Mouse (Mus musculus) cortical plate, adult 2 months (tissue): ENCODE measurements around the gene Rassf8. TPM values are rescaled to one million over a fixed set of nuclear protein-coding genes. Genes with fewer than 3 reads are reported as not detected.

Source experiments
- H3K27ac ChIP-seq: fragments of 200-500 bp; 2 replicates; pipeline ENCODE4 v1.5.1; 2012; ENCODE audit warnings: low read length, control low read depth, inconsistent platforms; ENCODE audit not compliant: insufficient read depth
- H3K4me1 ChIP-seq: fragments of 200-500 bp; 2 replicates; pipeline ENCODE4 v1.6.1; 2011; ENCODE audit warnings: low read length; ENCODE audit not compliant: control insufficient read depth, insufficient read depth
- H3K4me3 ChIP-seq: fragments of 200-500 bp; 2 replicates; pipeline ENCODE4 v1.5.1; 2011; ENCODE audit warnings: mild to moderate bottlenecking, low read length, control low read depth; ENCODE audit not compliant: insufficient read depth
- CTCF ChIP-seq: fragments of 200-500 bp; IDR thresholded peaks from 2 replicates; pipeline ENCODE4 v1.5.1; 2011; ENCODE audit warnings: mild to moderate bottlenecking, control low read depth, low read length; ENCODE audit not compliant: insufficient read depth; ENCODE audit errors: extremely low read depth
- POLR2A ChIP-seq: fragments of 200-500 bp; IDR thresholded peaks from 2 replicates; pipeline ENCODE4 v1.6.1; 2011; ENCODE audit warnings: mild to moderate bottlenecking, low read length, control low read depth; ENCODE audit not compliant: insufficient read depth; ENCODE audit errors: extremely low read depth
- polyA plus RNA-seq: library from polyadenylated mRNA; depleted of rRNA; stranded (reverse); fragments of >200 nt; gene quantifications from 2 replicates; pipeline ENCODE4 v1.2.3, GENCODE M21; 2012; rRNA removed

The Rassf8 gene
- 14.1 and 14.7 TPM in 2 replicates for polyA plus RNA-seq

- Histone ChIP-seq H3K4me3 (peak within 1 kb of the TSS; percentile 81), H3K27ac (peak within 1 kb of the TSS; percentile 92), H3K4me1 (no peaks in the 10 kb centered on the region)
- no peak for TF ChIP-seq CTCF
- no peak for TF ChIP-seq POLR2A
Measured at GRCm38 (mm10) chr6:145746132-145746849, at the start of gene Rassf8. Rassf8 (plus strand) TSS chr6:145746748.

- H3K27ac ChIP-seq = no peak overlapping the region
- H3K4me3 ChIP-seq = no peak overlapping the region
- no peaks in the 10 kb centered on the region for H3K4me1 ChIP-seq
- no peak for TF ChIP-seq POLR2A
- TF ChIP-seq CTCF = no peak
Measured at GRCm38 (mm10) chr6:145701021-145701540, 45.5 kb upstream of the Rassf8 start.

GRCm38 (mm10) chr6:145703667-145704066, 42.9 kb upstream of the Rassf8 start:
- Histone ChIP-seq H3K4me3 (no peak overlapping the region), H3K4me1 (no peaks in the 10 kb centered on the region), H3K27ac (no peak overlapping the region)
- TF ChIP-seq POLR2A = no peak
- no peak for TF ChIP-seq CTCF

- Histone ChIP-seq H3K4me1 (no peaks in the 10 kb centered on the region), H3K27ac (no peak overlapping the region), H3K4me3 (no peak overlapping the region)
- TF ChIP-seq POLR2A (no peak), CTCF (no peak)
Measured at GRCm38 (mm10) chr6:145709956-145710720, 36.4 kb upstream of the Rassf8 start.

- Histone ChIP-seq H3K4me3 (no peak overlapping the region), H3K27ac (no peak overlapping the region), H3K4me1 (no peaks in the 10 kb centered on the region)
- no peak for TF ChIP-seq CTCF
- no peak for TF ChIP-seq POLR2A
Measured at GRCm38 (mm10) chr6:145710797-145711196, 35.8 kb upstream of the Rassf8 start.

- TF ChIP-seq POLR2A (no peak), CTCF (no peak)
- Histone ChIP-seq H3K4me3 (no peak overlapping the region), H3K4me1 (no peaks in the 10 kb centered on the region), H3K27ac (no peak overlapping the region)
Measured at GRCm38 (mm10) chr6:145711320-145711719, 35.2 kb upstream of the Rassf8 start.

- H3K4me3 ChIP-seq = no peak overlapping the region
- H3K27ac ChIP-seq = no peak overlapping the region
- TF ChIP-seq POLR2A (no peak), CTCF (no peak)
- no peaks in the 10 kb centered on the region for H3K4me1 ChIP-seq
Measured at GRCm38 (mm10) chr6:145713241-145714114, 33.1 kb upstream of the Rassf8 start.

GRCm38 (mm10) chr6:145714131-145714530, 32.4 kb upstream of the Rassf8 start:
- Histone ChIP-seq H3K4me1 (no peaks in the 10 kb centered on the region), H3K27ac (no peak overlapping the region), H3K4me3 (no peak overlapping the region)
- no peak for TF ChIP-seq POLR2A
- TF ChIP-seq CTCF = no peak

GRCm38 (mm10) chr6:145722596-145722995, 24.0 kb upstream of the Rassf8 start:
- H3K4me1 ChIP-seq = no peaks in the 10 kb centered on the region
- H3K27ac ChIP-seq = no peak overlapping the region
- no peak for TF ChIP-seq POLR2A
- TF ChIP-seq CTCF = no peak
- H3K4me3 ChIP-seq = no peak overlapping the region
